Mouse (Mus musculus) left cerebral cortex, adult 8-10 months (tissue): ENCODE measurements around the gene Lrp2bp. TPM values are rescaled to one million over a fixed set of nuclear protein-coding genes. Genes with fewer than 3 reads are reported as not detected.
A peak's percentile ranks its signal among the peaks of the same experiment; 100 is the strongest.

ENCODE experiments used
- DNase-seq, 2 experiments: peaks; one replicate each; pipeline ENCODE4 v3.0.0; 2022; ENCODE audit warnings: low spot score in 2 of 2
- total RNA-seq, 4 experiments: library from RNA; stranded (reverse); gene quantifications; 2 replicates each; pipeline ENCODE4 v1.2.4; 2022

Lrp2bp gene
- total RNA-seq, 4 experiments from 2014 or later = 0.30 to 0.87 (median 0.67) TPM

DNA sequence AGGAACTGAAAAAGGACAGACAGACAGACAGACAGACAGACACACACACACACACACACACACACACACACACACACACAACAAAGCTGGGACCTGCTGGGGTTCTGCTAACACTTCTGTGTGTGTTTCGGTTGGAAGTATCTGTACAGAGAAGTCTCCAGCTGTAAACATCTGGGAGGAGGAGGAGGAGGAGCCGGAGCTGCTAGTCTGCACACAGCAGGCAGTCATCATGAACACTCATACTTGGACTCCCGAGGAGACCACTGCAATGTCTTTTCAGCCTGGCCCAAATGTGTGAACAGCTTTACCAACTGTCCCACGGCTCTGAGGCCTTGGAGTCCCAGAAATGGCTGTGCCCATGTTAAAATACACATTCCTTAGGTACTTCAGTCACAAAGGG is 25.3 kb downstream of the Lrp2bp start:
- no peak for DNase-seq

DNA sequence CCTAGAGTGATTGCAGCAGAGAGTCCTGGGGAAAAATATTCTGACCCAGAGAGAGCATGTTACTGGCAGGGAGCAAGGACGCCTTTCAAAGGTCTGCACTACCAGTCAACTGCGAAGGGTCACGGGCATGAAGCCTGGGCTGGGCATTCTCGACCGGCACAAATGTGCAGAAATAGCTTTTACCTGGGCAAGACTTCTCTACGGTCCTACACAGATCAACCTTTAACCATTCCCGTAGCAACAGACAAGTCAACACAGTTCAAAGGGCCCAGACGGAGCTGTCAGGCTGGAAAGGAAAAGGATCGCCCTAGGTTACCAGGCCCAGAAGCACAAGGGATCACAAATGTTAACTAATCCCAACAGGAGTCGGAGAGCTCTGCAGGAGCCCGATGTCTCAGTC is 37.1 kb downstream of the Lrp2bp start:
- DNase-seq = no peak

DNA sequence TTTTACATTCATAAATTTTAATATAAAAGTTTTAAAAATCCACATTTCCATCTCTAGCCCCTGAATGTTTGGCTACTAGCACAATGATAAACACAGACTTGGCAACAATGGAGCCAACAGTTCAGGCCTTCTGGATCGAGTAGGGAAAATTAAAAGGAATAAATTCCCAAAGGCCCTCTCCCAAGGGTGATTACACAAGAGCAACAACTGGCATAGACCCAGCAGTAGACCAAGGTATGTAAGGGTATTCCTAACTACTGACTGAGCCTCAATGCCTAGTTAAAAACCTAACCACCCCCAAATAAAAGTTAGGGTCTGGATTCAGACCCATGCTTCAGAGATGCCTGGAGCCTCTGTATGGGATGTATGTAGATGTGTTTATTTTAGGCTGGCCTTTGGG is 40.6 kb downstream of the Lrp2bp start:
- DNase-seq = no peak

DNA sequence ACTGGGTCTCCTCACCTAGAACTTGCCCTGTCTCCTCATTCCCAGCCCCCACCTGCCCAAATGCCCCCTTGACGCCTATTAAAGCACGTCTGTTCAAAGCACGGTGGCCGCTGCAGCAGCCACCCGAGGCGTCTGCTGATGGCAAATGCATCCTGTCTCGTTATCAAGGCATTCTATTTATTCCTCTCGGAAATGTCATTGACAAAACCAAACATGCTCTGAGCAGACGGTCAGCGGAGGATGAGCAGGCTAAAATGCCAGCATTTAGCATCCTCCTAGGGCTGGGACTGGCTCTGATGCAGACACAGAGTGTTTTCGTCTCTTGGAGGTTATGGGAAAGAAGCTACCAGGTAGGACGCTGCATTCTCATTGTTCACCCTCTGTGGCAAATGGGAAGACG is 41.2 kb downstream of the Lrp2bp start:
- peak in 1 of 2 experiments; percentile 39 for DNase-seq

DNA sequence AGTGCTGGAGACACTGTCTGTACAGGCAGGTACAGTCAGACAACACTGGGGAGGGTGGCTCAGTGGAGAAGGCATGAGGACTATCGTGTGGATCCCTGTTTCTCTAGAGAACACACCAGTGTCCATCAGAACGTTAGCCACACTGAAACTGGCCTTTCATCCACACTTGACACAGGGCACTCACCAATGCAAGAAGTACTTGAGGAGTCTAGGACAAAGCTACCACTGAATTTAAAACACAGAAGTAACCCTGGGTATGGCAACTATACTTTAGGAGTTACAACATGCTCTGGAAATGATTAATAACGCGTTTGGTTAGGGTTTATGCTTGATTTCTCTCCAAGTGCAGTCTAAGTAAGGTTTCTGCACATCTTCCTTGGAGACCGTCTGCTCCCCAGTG is 73.7 kb downstream of the Lrp2bp start:
- no peak for DNase-seq

DNA sequence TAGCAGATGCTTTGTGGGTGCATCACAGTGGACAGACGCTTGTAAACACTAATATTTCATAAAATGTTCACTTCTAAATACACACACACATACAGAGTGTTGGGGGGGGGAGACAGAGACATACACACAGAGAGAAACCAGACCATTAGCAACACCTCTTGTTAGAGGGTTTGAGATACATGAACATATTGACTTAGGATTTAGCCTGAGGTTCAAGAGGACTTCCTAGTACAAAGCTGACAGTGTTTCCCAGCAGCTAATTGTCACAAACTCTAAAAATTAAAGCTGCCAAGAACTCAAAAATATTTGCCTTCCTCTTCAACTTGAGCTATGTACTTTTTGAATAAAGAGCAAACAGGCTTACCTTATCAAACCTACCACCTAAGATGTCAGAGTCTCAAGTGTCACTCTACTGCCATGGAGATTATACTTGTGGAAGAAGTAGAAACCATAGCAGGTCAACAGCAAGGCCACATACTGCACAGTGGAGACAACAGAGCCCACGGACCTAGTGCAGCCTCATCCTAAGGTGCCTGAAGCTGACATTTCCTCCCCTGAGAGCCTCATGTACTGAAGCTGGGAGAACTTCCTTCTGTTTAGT is 74.5 kb downstream of the Lrp2bp start:
- no peak for DNase-seq

DNA sequence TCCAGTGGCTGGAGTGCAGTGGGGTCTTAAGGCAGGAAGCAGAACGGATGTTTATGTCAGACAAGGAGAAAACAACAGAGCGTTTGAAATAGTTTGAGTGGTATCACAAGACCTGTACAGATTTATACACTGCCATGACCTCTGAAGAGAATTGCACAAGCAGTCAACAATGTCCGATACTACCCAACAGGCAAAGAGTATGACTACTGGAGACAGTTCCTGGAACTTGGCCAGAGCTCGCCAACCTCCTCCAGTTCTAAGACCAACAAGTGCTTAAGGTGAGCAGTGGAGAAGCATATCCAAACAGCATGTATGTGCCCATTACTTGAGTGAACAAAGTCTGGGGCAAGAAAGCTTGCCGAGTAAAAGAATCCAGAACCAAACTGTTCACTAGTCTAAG is 76.1 kb downstream of the Lrp2bp start:
- no peak for DNase-seq

DNA sequence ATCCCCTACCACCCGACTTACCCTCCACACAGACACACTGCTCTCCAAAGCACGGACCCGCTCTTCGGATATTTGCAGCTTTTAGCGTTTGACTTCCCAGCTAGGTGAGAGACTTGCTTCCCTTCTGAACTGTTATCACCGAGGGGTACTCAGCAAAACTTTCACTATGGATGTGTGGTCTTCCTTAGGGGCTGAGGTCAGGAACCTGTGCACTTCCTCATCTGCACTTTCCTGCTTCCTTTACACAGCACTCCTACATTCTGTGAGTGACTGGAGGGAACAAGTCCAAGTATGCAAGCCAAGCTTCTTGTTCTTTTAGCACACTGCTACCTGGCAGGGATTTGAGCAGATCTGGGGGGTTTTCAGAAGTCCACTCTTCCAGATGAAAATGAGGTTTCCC is 79.8 kb downstream of the Lrp2bp start:
- DNase-seq = no peak

Other genes starting within 250 kb of the Lrp2bp start
- 1 to 10 TPM; 1.2 to 2.3 (median 1.9) TPM for gene Pdlim3, start 113.8 kb upstream of the Lrp2bp start, total RNA-seq
- 1 to 10 TPM in 1 of 4 experiments, under 1 TPM in 3; 0.53 to 1.2 (median 0.77) TPM for gene Ccdc110, start 64.7 kb upstream of the Lrp2bp start, total RNA-seq
- gene 1700029J07Rik, start 24.1 kb upstream of the Lrp2bp start, total RNA-seq = 1 to 10 TPM; 2.2 to 3.9 (median 2.6) TPM
- 10 to 100 TPM; 57.0 to 62.2 (median 57.7) TPM for gene Ufsp2, start 23.8 kb upstream of the Lrp2bp start, total RNA-seq
- 10 to 100 TPM in 3 of 4 experiments, 1 to 10 TPM in 1; 8.4 to 16.5 (median 12.2) TPM for gene Ankrd37, start 6.4 kb downstream of the Lrp2bp start, total RNA-seq
- 10 to 100 TPM; 23.9 to 27.6 (median 25.7) TPM for gene Cfap97, start 152.5 kb downstream of the Lrp2bp start, total RNA-seq
- 10 to 100 TPM; 45.8 to 54.7 (median 48.7) TPM for gene Snx25, start 152.9 kb downstream of the Lrp2bp start, total RNA-seq
- gene Slc25a4, start 212.0 kb downstream of the Lrp2bp start, total RNA-seq = 100 to 1,000 TPM; 543 to 583 (median 554) TPM